ENCODE assay signal across 8 mouse cellular contexts in the genomic region with DNA sequence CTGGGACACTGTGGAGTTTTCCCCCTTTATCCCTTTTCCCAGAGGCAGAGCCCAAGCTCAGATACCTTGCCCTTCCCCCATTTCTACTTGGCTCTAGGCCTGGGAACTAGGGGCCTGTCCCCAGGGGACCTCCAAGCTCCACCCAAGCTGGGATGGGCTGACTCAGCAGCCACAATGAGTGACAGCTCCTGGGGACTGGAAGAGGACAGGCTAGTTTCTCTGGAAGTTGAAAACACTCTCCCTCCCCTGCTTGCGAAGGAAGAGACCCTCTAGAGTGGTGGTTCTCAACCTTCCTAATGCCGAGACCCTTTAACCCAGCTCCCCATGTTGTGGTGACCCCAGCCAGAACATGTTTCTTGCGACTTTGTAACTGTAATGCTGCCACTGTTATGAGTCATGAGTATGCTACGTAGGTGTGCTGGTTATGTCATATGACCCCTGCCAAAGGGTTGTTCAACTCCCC. TPM values are rescaled to one million over a fixed set of nuclear protein-coding genes. Genes with fewer than 3 reads are reported as not detected.
DNase-seq lines count a peak whose midpoint lies in the region; ATAC-seq and TF ChIP-seq lines count a peak whose summit lies in the region.

No protein-coding gene starts in this region.

- WGBS in hindbrain, embryonic 16.5 days, result 25% methylated on average over 4 of the region's 4 CpGs
- 34% methylated on average over 4 of the region's 4 CpGs for WGBS in liver, embryonic 11.5 days
- WGBS in stomach, embryonic 15.5 days, result 35% methylated on average over 4 of the region's 4 CpGs

- no peak overlapping the region for H3K4me3 ChIP-seq in layer of hippocampus, adult 2 months
- no peak overlapping the region for H3K4me3 ChIP-seq in hindbrain, embryonic 16.5 days (ENCODE audit: low read length)
- no peak overlapping the region for H3K4me3 ChIP-seq in liver, embryonic 11.5 days (ENCODE audit: low read depth, low read length)
- H3K4me3 ChIP-seq in stomach, embryonic 15.5 days (replicated peaks), result no peak overlapping the region

- H3K27me3 ChIP-seq in hindbrain, embryonic 16.5 days (replicated peaks; ENCODE audit: control insufficient read depth, insufficient read depth, low read length), result peaks cover 4% of the 10 kb centered on the region; the same call in 1 of the 2 replicates
- H3K27me3 ChIP-seq in liver, embryonic 11.5 days (replicated peaks; ENCODE audit: control insufficient read depth, insufficient read depth, low read length), result no peaks in the 10 kb centered on the region
- H3K27me3 ChIP-seq in stomach, embryonic 15.5 days (replicated peaks), result no peaks in the 10 kb centered on the region

- H3K4me2 ChIP-seq in hindbrain, embryonic 16.5 days (ENCODE audit: low read length), result 0 out of 2 replicates have a peak overlapping the region, but pooled peaks have one; percentile 5
- H3K4me2 ChIP-seq in liver, embryonic 11.5 days, result peak overlapping the region; percentile 45
- H3K4me2 ChIP-seq in stomach, embryonic 15.5 days, result peak overlapping the region; percentile 41; the same call in 1 of the 2 replicates

- peak; percentile 32 to 38 for DNase-seq in layer of hippocampus, adult 2 months (ENCODE audit: low spot score in 2 of 2)
- DNase-seq in layer of hippocampus, adult 9-11 months, result no peak
- peak; percentile 60 for DNase-seq in embryo, embryonic 10.5 days (ENCODE audit: low spot score)
- no peak for DNase-seq in liver, embryonic 11.5 days (ENCODE audit: low spot score)
- DNase-seq in thymus, postnatal 4 days, result no peak
- DNase-seq in urinary bladder, postnatal 10 days (ENCODE audit: low spot score), result no peak

- no peak for TF ChIP-seq CTCF in layer of hippocampus, adult 2 months (conservative IDR thresholded peaks at IDR 0.05)

- peak overlapping the region; percentile 51; the same call in 1 of the 2 replicates for H3K27ac ChIP-seq in layer of hippocampus, adult 2 months
- peak overlapping the region; percentile 8; the same call in 1 of the 2 replicates for H3K27ac ChIP-seq in hindbrain, embryonic 16.5 days (ENCODE audit: low read depth, low read length)
- 0 out of 2 replicates have a peak overlapping the region, but pooled peaks have one; percentile 3 for H3K27ac ChIP-seq in liver, embryonic 11.5 days (ENCODE audit: low read depth, low read length)
- peak overlapping the region; percentile 88 for H3K27ac ChIP-seq in stomach, embryonic 15.5 days

- no peak overlapping the region for H3K9ac ChIP-seq in hindbrain, embryonic 16.5 days (ENCODE audit: low read depth, low read length)
- no peak overlapping the region for H3K9ac ChIP-seq in liver, embryonic 11.5 days (ENCODE audit: low read depth, low read length)
- H3K9ac ChIP-seq in stomach, embryonic 15.5 days, result no peak overlapping the region

- no peak for ATAC-seq in hindbrain, embryonic 16.5 days
- peak; percentile 45; the same call in 1 of the 2 replicates for ATAC-seq in liver, embryonic 11.5 days (replicated peaks; ENCODE audit: low FRiP score)
- ATAC-seq in stomach, embryonic 15.5 days (ENCODE audit: insufficient read depth, low FRiP score, low read depth), result peak; percentile 59

- no peaks in the 10 kb centered on the region for H3K36me3 ChIP-seq in hindbrain, embryonic 16.5 days (ENCODE audit: control insufficient read depth, insufficient read depth, low read length)
- H3K36me3 ChIP-seq in liver, embryonic 11.5 days (ENCODE audit: control insufficient read depth, insufficient read depth, low read length), result no peaks in the 10 kb centered on the region; the same call in 1 of the 2 replicates
- H3K36me3 ChIP-seq in stomach, embryonic 15.5 days, result no peaks in the 10 kb centered on the region

- H3K9me3 ChIP-seq in hindbrain, embryonic 16.5 days (ENCODE audit: control insufficient read depth, low read length), result no peaks in the 10 kb centered on the region
- no peaks in the 10 kb centered on the region for H3K9me3 ChIP-seq in liver, embryonic 11.5 days (ENCODE audit: control insufficient read depth, low read length)
- no peaks in the 10 kb centered on the region for H3K9me3 ChIP-seq in stomach, embryonic 15.5 days

- H3K4me1 ChIP-seq in hindbrain, embryonic 16.5 days (ENCODE audit: control insufficient read depth, insufficient read depth, low read depth, low read length), result peaks cover 44% of the 10 kb centered on the region
- peaks cover 54% of the 10 kb centered on the region for H3K4me1 ChIP-seq in liver, embryonic 11.5 days (replicated peaks; ENCODE audit: control insufficient read depth, insufficient read depth, low read length)
- H3K4me1 ChIP-seq in stomach, embryonic 15.5 days, result peaks cover 64% of the 10 kb centered on the region

RNA-seq across cellular contexts. Expression of gene Slc9a3r1, which starts 9.7 kb away (rescaled TPM):
- 10 to 100 TPM; 67.3 to 74.6 TPM for total RNA-seq in layer of hippocampus, adult 2 months (2021)
- 81.5 and 93.4 TPM in 2 replicates for polyA plus RNA-seq in hindbrain, embryonic 16.5 days (2015; fragmentation: Nextera tagmentation; extraction: Ambion mirVana)
- 117 and 121 TPM in 2 replicates for polyA plus RNA-seq in liver, embryonic 11.5 days (2014; fragmentation: Nextera tagmentation; extraction: Ambion mirVana)
- 142 and 144 TPM in 2 replicates for polyA plus RNA-seq in stomach, embryonic 15.5 days (2015; fragmentation: Nextera tagmentation; extraction: Ambion mirVana)

RNA-seq across cellular contexts. Expression of gene Tmem104, which starts 14.4 kb away (rescaled TPM):
- total RNA-seq in layer of hippocampus, adult 2 months (2021), result 10 to 100 TPM; 18.1 to 20.1 TPM
- 12.3 and 13.1 TPM in 2 replicates for polyA plus RNA-seq in hindbrain, embryonic 16.5 days (2015; fragmentation: Nextera tagmentation; extraction: Ambion mirVana)
- 10.8 and 13.1 TPM in 2 replicates for polyA plus RNA-seq in liver, embryonic 11.5 days (2014; fragmentation: Nextera tagmentation; extraction: Ambion mirVana)
- 9.3 and 11.5 TPM in 2 replicates for polyA plus RNA-seq in stomach, embryonic 15.5 days (2015; fragmentation: Nextera tagmentation; extraction: Ambion mirVana)

RNA-seq across cellular contexts. Expression of gene Nat9, which starts 14.8 kb away (rescaled TPM):
- 10 to 100 TPM; 20.5 to 20.6 TPM for total RNA-seq in layer of hippocampus, adult 2 months (2021)
- polyA plus RNA-seq in hindbrain, embryonic 16.5 days (2015; fragmentation: Nextera tagmentation; extraction: Ambion mirVana), result 20.9 and 24.6 TPM in 2 replicates
- polyA plus RNA-seq in liver, embryonic 11.5 days (2014; fragmentation: Nextera tagmentation; extraction: Ambion mirVana), result 17.0 and 20.1 TPM in 2 replicates
- polyA plus RNA-seq in stomach, embryonic 15.5 days (2015; fragmentation: Nextera tagmentation; extraction: Ambion mirVana), result 23.2 and 24.0 TPM in 2 replicates

RNA-seq across cellular contexts. Expression of gene Cd300lf, which starts 39.1 kb away (rescaled TPM):
- total RNA-seq in layer of hippocampus, adult 2 months (2021), result under 1 TPM; 0.38 to 0.49 TPM
- polyA plus RNA-seq in hindbrain, embryonic 16.5 days (2015; fragmentation: Nextera tagmentation; extraction: Ambion mirVana), result 0.29 and 0.32 TPM in 2 replicates
- 0.63 and 0.86 TPM in 2 replicates for polyA plus RNA-seq in liver, embryonic 11.5 days (2014; fragmentation: Nextera tagmentation; extraction: Ambion mirVana)
- 2.1 and 2.6 TPM in 2 replicates for polyA plus RNA-seq in stomach, embryonic 15.5 days (2015; fragmentation: Nextera tagmentation; extraction: Ambion mirVana)

Comparison
In these comparisons a context has a peak if more than half of its experiments do, and no peak if none do; other contexts are left out.
1. DNase-seq: peak in layer of hippocampus, adult 2 months (2 of 2) and embryo, embryonic 10.5 days (single experiment); none in layer of hippocampus, adult 9-11 months (single experiment), liver, embryonic 11.5 days (single experiment), thymus, postnatal 4 days (single experiment) and urinary bladder, postnatal 10 days (single experiment).
2. H3K27ac ChIP-seq: peak in every context shown above with its lines; median percentile 88 in stomach, embryonic 15.5 days; 51 in layer of hippocampus, adult 2 months; 8 in hindbrain, embryonic 16.5 days; 3 in liver, embryonic 11.5 days.
3. Peak in every context shown above with its lines, with median percentiles within 50 percentile points of each other: H3K4me2 ChIP-seq.